Mouse (Mus musculus): ENCODE measurements around the gene Nipal4. TPM values are rescaled to one million over a fixed set of nuclear protein-coding genes. Genes with fewer than 3 reads are reported as not detected.
"Not testable (repeated sequence)": the region's sequence is repeated elsewhere in the genome, so short reads cannot be mapped to it uniquely, and the experiment has no call there.

Nipal4 gene
- polyA plus RNA-seq, 1 experiment from 2014 or later = 0.11 TPM

DNA sequence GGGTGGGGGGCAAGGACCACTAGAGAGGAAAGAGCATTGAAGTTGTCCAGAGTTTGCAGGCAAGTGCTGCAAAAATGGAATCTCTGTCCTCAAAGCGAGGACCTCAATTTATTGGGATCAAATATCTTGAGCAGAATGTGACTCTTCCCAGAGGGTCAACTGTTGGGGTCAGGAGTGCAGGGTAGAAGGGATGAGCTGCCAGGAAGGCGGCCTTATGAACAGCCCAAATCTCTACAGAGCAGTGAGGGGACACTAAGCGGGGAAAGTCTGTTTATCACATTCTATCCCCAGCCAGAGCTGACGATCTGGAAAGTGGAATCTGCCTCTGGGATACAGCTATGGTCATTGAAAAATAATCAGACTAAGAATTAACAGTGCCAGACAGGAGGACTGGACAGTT, 27.9 kb upstream of the Nipal4 start:
- ATAC-seq (ENCODE audit: low read depth) = no peak
- Histone ChIP-seq H3K27ac (replicated peaks) (no peak overlapping the region), H3K4me3 (no peak overlapping the region), H3K4me1 (replicated peaks) (no peaks in the 10 kb centered on the region), H3K27me3 (no peaks in the 10 kb centered on the region), H3K9me3 (no peaks in the 10 kb centered on the region), H3K4me2 (no peak overlapping the region), H3K36me3 (peaks cover 66% of the 10 kb centered on the region), H3K9ac (no peak overlapping the region)
- 79% methylated on average over 4 of the region's 4 CpGs for WGBS

DNA sequence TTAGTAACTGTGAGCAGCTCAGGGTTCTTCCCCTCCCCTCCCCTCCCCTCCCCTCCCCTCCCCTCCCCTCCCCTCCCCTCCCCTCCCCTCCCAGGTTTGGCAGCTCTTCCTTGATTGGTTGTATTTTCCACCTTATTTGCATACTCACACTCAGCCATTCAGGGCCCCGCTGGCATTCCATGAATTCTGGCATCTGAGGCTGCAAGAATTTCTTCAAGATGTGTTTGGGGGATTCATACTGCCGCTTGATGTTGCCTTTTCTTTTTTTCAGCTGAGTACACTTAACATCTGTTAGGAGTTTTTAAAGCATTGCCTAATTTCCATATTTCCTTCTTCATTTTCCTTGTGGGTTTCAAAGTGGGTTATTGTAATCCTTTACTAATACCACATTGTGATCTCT, 22.0 kb upstream of the Nipal4 start:
- Histone ChIP-seq H3K4me2 (no peak overlapping the region), H3K9ac (no peak overlapping the region), H3K27me3 (no peaks in the 10 kb centered on the region), H3K36me3 (peaks cover 13% of the 10 kb centered on the region), H3K4me3 (no peak overlapping the region), H3K4me1 (replicated peaks) (0 out of 2 replicates have a peak, but pooled peaks cover 6% of the 10 kb centered on the region), H3K9me3 (no peaks in the 10 kb centered on the region), H3K27ac (replicated peaks) (no peak overlapping the region)
- no peak for ATAC-seq (ENCODE audit: low read depth)
- WGBS = 65% methylated on average over 2 of the region's 2 CpGs

DNA sequence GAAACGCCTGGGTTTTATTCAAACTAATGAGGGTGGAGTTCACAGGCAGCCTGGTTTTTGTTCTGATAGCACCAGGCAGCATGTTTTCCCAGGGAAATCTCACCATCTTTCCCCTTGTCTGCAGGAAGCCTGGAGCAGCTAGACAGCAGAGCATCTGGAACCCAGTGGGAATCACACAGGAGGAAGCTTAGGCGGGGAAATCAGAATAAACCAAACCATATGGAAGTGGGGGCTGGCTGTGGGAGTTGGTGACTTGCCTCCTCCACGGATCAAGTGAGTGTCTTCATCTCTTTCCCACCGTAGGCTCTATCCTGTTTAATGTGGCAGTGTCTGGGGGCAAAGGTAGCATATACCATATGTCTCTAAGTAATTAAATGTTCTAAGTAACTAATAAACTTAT, 19.2 kb upstream of the Nipal4 start:
- H3K9me3 ChIP-seq = no peaks in the 10 kb centered on the region
- H3K4me1 ChIP-seq (replicated peaks) = 0 out of 2 replicates have a peak, but pooled peaks cover 6% of the 10 kb centered on the region
- no peak overlapping the region for H3K4me3 ChIP-seq
- ATAC-seq (ENCODE audit: low read depth) = no peak
- no peaks in the 10 kb centered on the region for H3K27me3 ChIP-seq
- no peak overlapping the region for H3K27ac ChIP-seq (replicated peaks)
- no peak overlapping the region for H3K4me2 ChIP-seq
- no peak overlapping the region for H3K9ac ChIP-seq
- H3K36me3 ChIP-seq = no peaks in the 10 kb centered on the region
- WGBS = 35% methylated on average over 4 of the region's 4 CpGs

DNA sequence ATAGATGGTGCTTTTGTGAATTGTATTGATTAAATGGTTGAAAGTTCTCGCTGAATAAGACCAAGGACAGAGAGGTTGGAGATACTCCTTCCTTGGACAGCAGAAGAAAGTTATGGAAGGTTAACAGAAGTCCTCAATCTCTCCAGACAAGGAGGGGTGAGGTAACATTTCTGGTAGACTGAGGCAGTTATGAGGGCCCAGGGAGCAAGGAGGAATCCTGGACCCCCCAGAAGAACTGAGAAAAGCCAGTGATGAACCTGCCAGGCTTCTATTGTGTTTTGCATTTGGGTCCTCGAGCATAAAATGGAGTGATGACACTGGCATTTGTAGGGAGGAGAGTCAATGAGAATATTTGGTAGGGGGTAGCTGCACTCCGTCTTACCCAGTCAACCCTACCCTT, 18.6 kb upstream of the Nipal4 start:
- H3K4me1 ChIP-seq (replicated peaks) = 0 out of 2 replicates have a peak, but pooled peaks cover 6% of the 10 kb centered on the region
- no peak overlapping the region for H3K27ac ChIP-seq (replicated peaks)
- no peak overlapping the region for H3K4me3 ChIP-seq
- no peaks in the 10 kb centered on the region for H3K9me3 ChIP-seq
- H3K36me3 ChIP-seq = no peaks in the 10 kb centered on the region
- 67% methylated on average over 3 of the region's 3 CpGs for WGBS
- H3K27me3 ChIP-seq = no peaks in the 10 kb centered on the region
- H3K9ac ChIP-seq = no peak overlapping the region
- no peak overlapping the region for H3K4me2 ChIP-seq
- no peak for ATAC-seq (ENCODE audit: low read depth)

DNA sequence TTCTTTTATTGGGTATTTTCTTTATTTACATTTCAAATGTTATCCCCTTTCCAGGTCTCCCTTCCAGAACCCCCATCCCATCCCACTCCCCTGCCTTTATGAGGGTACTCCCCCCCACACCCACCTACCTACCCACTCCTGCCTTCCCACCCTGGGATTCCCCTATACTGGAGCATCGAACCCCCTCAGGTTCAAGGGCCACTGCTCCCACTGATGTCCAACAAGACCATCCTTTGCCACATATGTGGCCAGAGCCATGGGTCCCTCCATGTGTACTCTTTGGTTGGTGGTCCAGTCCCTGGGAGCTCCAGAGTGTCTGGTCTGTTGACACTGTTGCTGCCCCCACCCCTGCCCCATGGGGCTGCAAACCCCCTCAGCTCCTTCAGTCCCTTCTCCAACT, 15.7 kb upstream of the Nipal4 start:
- H3K9ac ChIP-seq; ATAC-seq (ENCODE audit: low read depth); H3K4me1 ChIP-seq (replicated peaks); H3K27me3 ChIP-seq; H3K9me3 ChIP-seq; H3K4me3 ChIP-seq; H3K4me2 ChIP-seq; H3K27ac ChIP-seq (replicated peaks); H3K36me3 ChIP-seq: not testable (repeated sequence)
- WGBS = 88% methylated on average over 1 of the region's 1 CpGs

DNA sequence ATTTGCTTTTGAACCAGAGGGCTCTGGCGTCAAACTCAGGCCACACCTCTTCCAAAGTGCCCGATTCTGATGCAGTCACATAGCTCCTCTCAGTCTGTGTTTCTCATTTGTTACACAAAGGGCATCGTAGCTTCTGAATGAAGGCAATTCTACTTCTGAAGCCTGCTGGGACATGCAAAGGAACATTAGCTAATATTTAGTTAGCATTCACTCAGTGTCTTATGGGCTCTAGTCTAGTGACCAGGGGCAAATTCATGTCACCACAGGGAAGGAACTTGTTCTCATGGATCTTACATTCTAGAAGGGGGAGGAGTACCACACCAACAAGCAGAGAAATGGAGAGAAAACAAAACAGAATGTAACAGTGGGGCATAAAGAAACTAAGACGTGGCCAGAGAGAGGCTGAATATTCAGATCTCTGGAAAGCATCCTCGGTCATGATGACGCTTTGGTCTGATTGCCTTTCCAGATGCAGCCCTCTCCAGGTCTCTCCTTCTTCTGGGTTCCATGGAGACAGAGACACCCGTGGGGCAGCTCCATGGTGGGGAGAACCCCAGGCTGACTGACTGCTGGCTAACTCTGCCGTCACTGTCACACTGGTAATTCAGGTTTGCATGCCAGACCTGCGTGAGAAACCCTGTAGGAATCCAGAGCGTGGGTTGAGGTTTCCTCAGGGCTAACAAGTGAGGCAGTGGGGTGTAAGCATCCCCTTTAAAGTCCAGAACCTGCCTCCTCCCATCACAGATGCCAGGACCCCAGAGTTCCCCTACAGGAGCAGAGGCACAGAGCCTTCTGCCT, 11.1 kb upstream of the Nipal4 start:
- H3K27me3 ChIP-seq = no peaks in the 10 kb centered on the region
- no peaks in the 10 kb centered on the region for H3K9me3 ChIP-seq
- no peak for ATAC-seq (ENCODE audit: low read depth)
- H3K4me3 ChIP-seq = no peak overlapping the region
- no peaks in the 10 kb centered on the region for H3K36me3 ChIP-seq
- no peak overlapping the region for H3K9ac ChIP-seq
- H3K27ac ChIP-seq (replicated peaks) = no peak overlapping the region
- WGBS = 72% methylated on average over 10 of the region's 10 CpGs
- no peaks in the 10 kb centered on the region for H3K4me1 ChIP-seq (replicated peaks)
- no peak overlapping the region for H3K4me2 ChIP-seq

DNA sequence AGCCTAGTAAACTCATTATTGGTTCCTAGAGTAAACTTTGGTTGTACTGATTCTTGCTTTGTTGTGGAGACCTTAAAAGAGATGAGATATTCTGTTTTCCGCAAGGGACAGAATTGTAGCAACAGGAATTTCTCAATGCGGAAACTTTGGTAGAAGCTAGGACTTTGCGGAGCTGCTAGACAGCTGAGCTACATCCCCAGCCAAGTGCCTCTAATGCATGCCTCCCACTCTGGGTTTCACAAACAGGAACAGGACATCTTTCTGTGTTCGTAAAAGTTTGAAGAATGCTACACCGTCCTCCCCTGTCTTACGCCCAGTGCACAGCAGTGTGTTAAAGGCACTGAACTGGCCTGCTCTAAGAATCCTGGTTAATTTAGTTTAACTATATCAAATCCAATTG, 9.8 kb upstream of the Nipal4 start:
- Histone ChIP-seq H3K4me1 (replicated peaks) (no peaks in the 10 kb centered on the region), H3K36me3 (no peaks in the 10 kb centered on the region), H3K4me2 (no peak overlapping the region), H3K27me3 (no peaks in the 10 kb centered on the region), H3K4me3 (no peak overlapping the region), H3K27ac (replicated peaks) (no peak overlapping the region), H3K9me3 (no peaks in the 10 kb centered on the region), H3K9ac (no peak overlapping the region)
- no peak for ATAC-seq (ENCODE audit: low read depth)
- 92% methylated on average over 6 of the region's 6 CpGs for WGBS

DNA sequence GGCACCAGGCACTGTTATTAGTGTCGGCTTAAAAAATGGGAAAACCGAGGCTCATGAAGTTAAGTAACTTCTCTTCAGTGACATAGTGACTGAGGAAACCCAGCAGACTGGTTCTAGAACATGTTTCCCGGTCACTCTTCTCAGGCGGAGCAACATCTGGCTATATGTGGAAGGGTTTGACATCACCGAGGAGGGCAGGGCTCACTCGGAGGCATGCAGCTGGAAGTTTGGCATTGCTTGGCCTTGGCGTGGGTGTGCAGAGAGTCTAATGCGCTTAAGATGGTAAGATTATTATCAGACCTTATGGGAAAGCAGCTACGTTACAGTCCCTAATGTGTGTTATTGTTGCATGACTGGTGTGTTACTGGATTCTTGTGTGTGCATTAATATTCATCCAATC, 5.8 kb upstream of the Nipal4 start:
- Histone ChIP-seq H3K4me3 (no peak overlapping the region), H3K4me2 (no peak overlapping the region), H3K9ac (no peak overlapping the region), H3K9me3 (no peaks in the 10 kb centered on the region), H3K36me3 (no peaks in the 10 kb centered on the region), H3K27ac (replicated peaks) (no peak overlapping the region), H3K4me1 (replicated peaks) (0 out of 2 replicates have a peak, but pooled peaks cover 5% of the 10 kb centered on the region), H3K27me3 (no peaks in the 10 kb centered on the region)
- ATAC-seq (ENCODE audit: low read depth) = no peak
- 93% methylated on average over 9 of the region's 9 CpGs for WGBS

DNA sequence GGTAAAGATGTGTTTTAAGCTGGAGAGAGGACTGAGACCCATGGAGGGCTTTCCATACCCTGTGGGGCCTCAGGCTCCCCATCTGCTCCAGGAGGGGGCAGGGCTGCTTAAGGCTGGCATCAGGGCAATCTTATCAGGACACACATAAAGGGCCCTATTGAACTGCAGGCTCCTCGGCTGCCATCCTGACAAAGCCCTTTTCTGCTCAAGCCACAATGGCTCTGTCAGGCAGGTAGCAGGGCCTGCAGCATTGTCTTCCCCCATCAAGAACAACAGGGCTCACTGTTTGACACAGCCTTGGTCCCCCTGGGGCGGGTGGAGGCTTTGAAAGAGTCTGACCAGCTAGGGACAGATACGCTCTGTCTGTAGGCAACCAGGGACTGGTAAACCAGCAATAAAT, 3.6 kb upstream of the Nipal4 start:
- no peak for ATAC-seq (ENCODE audit: low read depth)
- no peaks in the 10 kb centered on the region for H3K9me3 ChIP-seq
- H3K4me1 ChIP-seq (replicated peaks) = peaks cover 14% of the 10 kb centered on the region
- no peak overlapping the region for H3K27ac ChIP-seq (replicated peaks)
- H3K4me2 ChIP-seq = no peak overlapping the region
- H3K27me3 ChIP-seq = peaks cover 18% of the 10 kb centered on the region
- H3K4me3 ChIP-seq = no peak overlapping the region
- no peak overlapping the region for H3K9ac ChIP-seq
- 26% methylated on average over 3 of the region's 3 CpGs for WGBS
- H3K36me3 ChIP-seq = no peaks in the 10 kb centered on the region

DNA sequence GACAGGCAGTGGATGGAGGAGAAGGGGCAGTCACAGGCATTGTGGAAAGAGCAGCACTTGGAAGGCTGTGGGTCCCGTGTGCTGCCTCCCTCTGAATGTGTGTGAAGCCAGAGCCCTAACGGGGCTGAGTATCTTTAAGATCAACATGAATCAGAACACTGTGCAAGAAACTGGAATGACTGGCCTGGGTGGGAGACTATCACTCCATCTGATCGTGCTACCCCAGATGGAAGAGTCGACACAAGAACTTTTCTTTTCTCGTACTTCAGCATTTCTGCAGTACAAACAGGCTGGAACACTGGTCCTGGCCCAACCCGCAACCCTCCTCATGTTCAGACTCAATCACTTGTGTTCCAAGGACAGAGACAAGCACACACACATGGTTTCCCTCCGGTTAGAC, 2.2 kb upstream of the Nipal4 start:
- no peak overlapping the region for H3K4me2 ChIP-seq
- ATAC-seq (ENCODE audit: low read depth) = no peak
- H3K9me3 ChIP-seq = no peaks in the 10 kb centered on the region
- H3K4me1 ChIP-seq (replicated peaks) = peaks cover 14% of the 10 kb centered on the region
- no peak overlapping the region for H3K4me3 ChIP-seq
- H3K9ac ChIP-seq = no peak overlapping the region
- H3K27ac ChIP-seq (replicated peaks) = no peak overlapping the region
- 92% methylated on average over 7 of the region's 7 CpGs for WGBS
- H3K36me3 ChIP-seq = no peaks in the 10 kb centered on the region
- peaks cover 26% of the 10 kb centered on the region for H3K27me3 ChIP-seq

DNA sequence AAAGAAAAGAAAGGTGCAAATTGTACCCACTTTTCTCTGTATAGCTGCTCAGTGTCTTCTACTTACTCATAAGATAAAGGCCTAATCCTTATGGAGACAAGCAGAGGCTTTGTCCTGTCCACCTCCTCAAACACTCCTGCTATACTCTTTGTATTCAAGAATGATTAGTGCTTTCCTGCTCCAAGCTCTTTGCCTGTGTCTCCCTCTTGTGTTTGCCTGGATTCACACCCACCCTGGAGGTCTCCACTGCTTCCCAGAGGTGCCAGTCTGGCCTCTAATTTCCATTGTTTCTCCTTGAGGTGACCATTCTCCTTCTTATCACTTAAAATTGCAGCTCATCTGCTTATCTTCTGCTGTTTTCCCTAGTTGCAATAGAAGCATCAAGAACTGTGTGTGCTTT, 8.8 kb downstream of the Nipal4 start:
- H3K27ac ChIP-seq (replicated peaks) = no peak overlapping the region
- H3K9me3 ChIP-seq = no peaks in the 10 kb centered on the region
- no peaks in the 10 kb centered on the region for H3K4me1 ChIP-seq (replicated peaks)
- H3K4me3 ChIP-seq = no peak overlapping the region
- no peak overlapping the region for H3K9ac ChIP-seq
- no peak overlapping the region for H3K4me2 ChIP-seq
- no peaks in the 10 kb centered on the region for H3K27me3 ChIP-seq
- no peak for ATAC-seq (ENCODE audit: low read depth)
- H3K36me3 ChIP-seq = no peaks in the 10 kb centered on the region

DNA sequence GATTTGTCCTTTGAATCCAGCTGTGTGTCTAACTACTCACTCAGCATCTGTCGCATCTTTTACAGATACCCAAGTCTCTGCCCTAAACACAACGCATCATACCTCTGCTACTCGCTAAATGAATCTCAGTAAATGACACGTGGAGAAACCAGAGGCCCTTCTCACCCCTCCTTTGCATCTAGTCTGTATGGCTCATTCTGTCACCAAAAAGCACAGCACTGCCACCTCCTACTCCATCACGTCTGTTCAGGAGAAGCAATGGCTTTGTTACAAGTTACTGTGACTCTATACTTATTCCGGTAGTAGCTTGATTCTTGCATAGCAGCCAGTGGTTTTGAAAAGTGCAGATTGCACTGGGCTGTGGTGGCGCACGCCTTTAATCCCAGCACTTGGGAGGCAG, 9.4 kb downstream of the Nipal4 start:
- H3K36me3 ChIP-seq = no peaks in the 10 kb centered on the region
- 87% methylated on average over 8 of the region's 8 CpGs for WGBS
- H3K4me2 ChIP-seq = no peak overlapping the region
- no peaks in the 10 kb centered on the region for H3K4me1 ChIP-seq (replicated peaks)
- no peak overlapping the region for H3K4me3 ChIP-seq
- H3K9me3 ChIP-seq = no peaks in the 10 kb centered on the region
- no peak overlapping the region for H3K27ac ChIP-seq (replicated peaks)
- ATAC-seq (ENCODE audit: low read depth) = no peak
- H3K9ac ChIP-seq = no peak overlapping the region
- no peaks in the 10 kb centered on the region for H3K27me3 ChIP-seq

DNA sequence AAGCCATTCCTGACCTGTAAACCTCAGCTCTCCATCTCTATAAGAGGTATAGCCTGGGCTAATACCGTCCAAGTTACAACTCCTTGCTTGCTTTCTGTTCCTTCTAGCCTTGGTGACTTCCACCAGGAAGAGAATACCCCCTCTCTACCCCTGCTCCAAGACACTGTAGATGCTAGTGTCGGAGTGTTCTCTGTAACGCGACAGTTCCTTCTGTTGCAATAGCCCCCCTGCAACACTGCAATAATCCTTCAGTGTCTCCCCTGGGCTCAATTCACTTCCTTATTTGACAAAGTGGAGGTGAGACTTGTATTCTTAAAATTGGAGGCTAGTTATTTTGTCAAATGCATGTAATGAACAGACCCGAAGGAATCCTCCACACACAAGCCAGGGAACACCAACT, 19.7 kb downstream of the Nipal4 start:
- Histone ChIP-seq H3K9ac (no peak overlapping the region), H3K4me1 (replicated peaks) (no peaks in the 10 kb centered on the region), H3K4me2 (no peak overlapping the region), H3K27me3 (no peaks in the 10 kb centered on the region), H3K4me3 (no peak overlapping the region), H3K9me3 (no peaks in the 10 kb centered on the region), H3K36me3 (peaks cover 43% of the 10 kb centered on the region), H3K27ac (replicated peaks) (no peak overlapping the region)
- 93% methylated on average over 5 of the region's 5 CpGs for WGBS
- ATAC-seq (ENCODE audit: low read depth) = no peak

Measured in neural tube, embryonic 13.5 days (tissue).